Mouse (Mus musculus): ENCODE measurements around the gene Kcnq1.

Gene Kcnq1

GRCm38 (mm10) chr7:143367366-143368266 is 261.5 kb downstream of the Kcnq1 start:
- DNase-seq (ENCODE audit: low read depth, low spot score): no peak
- no peaks in the 10 kb centered on the region for H3K27me3 ChIP-seq (ENCODE audit: control insufficient read depth, insufficient read depth, low read length, poor library complexity, severe bottlenecking)
- no peaks in the 10 kb centered on the region for H3K36me3 ChIP-seq (ENCODE audit: control insufficient read depth, insufficient read depth, low read length, poor library complexity, severe bottlenecking)

DNA sequence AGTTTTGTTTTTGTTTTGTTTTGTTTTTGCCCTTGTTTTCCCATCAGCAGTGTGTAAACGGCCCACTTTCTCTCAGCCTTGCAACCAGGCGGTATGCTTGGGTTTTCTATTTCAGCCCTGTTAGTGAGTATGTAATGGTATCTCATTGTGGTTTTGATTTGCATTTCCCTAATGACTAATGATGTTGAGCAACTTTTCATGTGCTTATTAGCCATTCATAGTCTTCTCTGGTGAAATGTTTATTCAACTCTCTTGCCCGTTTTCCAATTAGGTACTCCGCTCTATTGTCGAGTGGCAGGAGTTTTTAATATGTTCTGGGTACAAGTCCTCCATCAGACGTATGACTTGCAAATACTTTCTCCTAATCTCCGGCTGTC is 262.1 kb downstream of the Kcnq1 start:
- no peak for DNase-seq (ENCODE audit: low read depth, low spot score)
- no peaks in the 10 kb centered on the region for H3K27me3 ChIP-seq (ENCODE audit: control insufficient read depth, insufficient read depth, low read length, poor library complexity, severe bottlenecking)
- no peaks in the 10 kb centered on the region for H3K36me3 ChIP-seq (ENCODE audit: control insufficient read depth, insufficient read depth, low read length, poor library complexity, severe bottlenecking)

DNA sequence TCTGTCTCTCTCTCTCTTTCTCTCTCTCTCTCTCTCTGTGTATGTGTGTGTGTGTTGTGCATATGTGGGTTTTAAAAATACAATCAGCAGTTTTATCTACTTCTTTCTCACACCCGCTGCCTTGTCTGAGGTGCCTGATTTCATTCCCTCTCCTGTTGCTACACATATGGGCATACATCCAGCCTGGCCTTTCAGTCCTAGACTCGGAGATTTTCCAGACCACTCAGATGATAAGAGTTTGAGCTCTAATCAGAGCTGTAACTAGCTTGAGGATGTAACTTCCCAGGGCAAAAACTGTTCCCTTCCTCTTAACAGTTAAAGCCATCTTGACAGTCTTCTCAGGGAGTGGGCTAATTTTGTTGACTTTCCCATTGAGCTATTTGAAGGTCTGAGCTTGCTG is 265.2 kb downstream of the Kcnq1 start:
- Histone ChIP-seq H3K27me3 (ENCODE audit: control insufficient read depth, insufficient read depth, low read length, poor library complexity, severe bottlenecking) (no peaks in the 10 kb centered on the region), H3K36me3 (ENCODE audit: control insufficient read depth, insufficient read depth, low read length, poor library complexity, severe bottlenecking) (no peaks in the 10 kb centered on the region)
- DNase-seq (ENCODE audit: low read depth, low spot score): no peak

- no peak for DNase-seq (ENCODE audit: low read depth, low spot score)
- H3K36me3 ChIP-seq (ENCODE audit: control insufficient read depth, insufficient read depth, low read length, poor library complexity, severe bottlenecking): no peaks in the 10 kb centered on the region
Measured at GRCm38 (mm10) chr7:143373265-143373664, 267.1 kb downstream of the Kcnq1 start.

DNA sequence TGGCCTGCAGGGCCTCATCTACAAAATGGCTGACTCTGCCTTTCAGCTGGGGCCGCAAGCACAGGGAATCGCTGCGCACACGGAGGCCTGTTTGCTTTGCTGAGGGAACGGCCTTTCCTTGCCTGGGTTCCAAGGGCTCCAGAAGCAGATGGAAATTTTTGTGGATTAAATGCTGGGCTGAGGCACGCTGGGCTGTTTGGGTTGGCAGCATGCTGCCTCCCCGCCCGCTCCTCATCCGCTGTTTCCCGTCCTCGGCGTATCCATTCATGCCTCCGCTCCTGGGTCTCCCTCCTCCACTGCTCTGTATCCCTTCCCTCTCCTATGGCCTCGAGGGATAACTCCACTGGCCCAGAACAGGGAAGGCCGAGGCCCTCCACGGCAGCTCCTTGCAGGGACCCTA is 269.8 kb downstream of the Kcnq1 start:
- no peaks in the 10 kb centered on the region for H3K36me3 ChIP-seq (ENCODE audit: control insufficient read depth, insufficient read depth, low read length, poor library complexity, severe bottlenecking)
- no peak for DNase-seq (ENCODE audit: low read depth, low spot score)

More at GRCm38 (mm10) chr7:143373265-143373664, 267.1 kb downstream of the Kcnq1 start:
- no peaks in the 10 kb centered on the region for H3K27me3 ChIP-seq (ENCODE audit: control insufficient read depth, insufficient read depth, low read length, poor library complexity, severe bottlenecking)

GRCm38 (mm10) chr7:143380466-143381073 is 274.4 kb downstream of the Kcnq1 start:
- no peaks in the 10 kb centered on the region for H3K36me3 ChIP-seq (ENCODE audit: control insufficient read depth, insufficient read depth, low read length, poor library complexity, severe bottlenecking)
- no peak for DNase-seq (ENCODE audit: low read depth, low spot score)
- H3K27me3 ChIP-seq (ENCODE audit: control insufficient read depth, insufficient read depth, low read length, poor library complexity, severe bottlenecking): no peaks in the 10 kb centered on the region

More for the DNA sequence above, 269.8 kb downstream of the Kcnq1 start:
- no peaks in the 10 kb centered on the region for H3K27me3 ChIP-seq (ENCODE audit: control insufficient read depth, insufficient read depth, low read length, poor library complexity, severe bottlenecking)

DNA sequence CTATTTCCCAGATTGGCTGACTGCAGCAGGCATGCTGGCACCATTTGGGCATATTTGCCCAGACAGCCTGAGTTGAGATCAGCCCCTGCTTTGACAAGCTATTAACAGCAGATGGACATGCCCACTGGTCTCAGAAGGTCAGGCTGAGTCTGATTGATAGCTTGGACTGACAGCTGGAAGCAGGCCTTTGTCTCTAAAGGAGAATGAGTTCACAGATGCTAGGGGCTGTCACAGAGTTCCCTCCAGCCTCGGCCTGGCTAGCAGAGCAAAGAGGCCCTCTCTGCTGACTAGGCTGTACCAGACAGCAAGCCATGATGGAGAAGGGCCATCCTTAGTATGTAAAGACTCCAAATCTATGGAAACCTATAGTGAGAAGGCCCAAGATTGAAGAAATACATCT is 280.5 kb downstream of the Kcnq1 start:
- H3K36me3 ChIP-seq (ENCODE audit: control insufficient read depth, insufficient read depth, low read length, poor library complexity, severe bottlenecking): no peaks in the 10 kb centered on the region
- H3K27me3 ChIP-seq (ENCODE audit: control insufficient read depth, insufficient read depth, low read length, poor library complexity, severe bottlenecking): no peaks in the 10 kb centered on the region
- no peak for DNase-seq (ENCODE audit: low read depth, low spot score)

DNA sequence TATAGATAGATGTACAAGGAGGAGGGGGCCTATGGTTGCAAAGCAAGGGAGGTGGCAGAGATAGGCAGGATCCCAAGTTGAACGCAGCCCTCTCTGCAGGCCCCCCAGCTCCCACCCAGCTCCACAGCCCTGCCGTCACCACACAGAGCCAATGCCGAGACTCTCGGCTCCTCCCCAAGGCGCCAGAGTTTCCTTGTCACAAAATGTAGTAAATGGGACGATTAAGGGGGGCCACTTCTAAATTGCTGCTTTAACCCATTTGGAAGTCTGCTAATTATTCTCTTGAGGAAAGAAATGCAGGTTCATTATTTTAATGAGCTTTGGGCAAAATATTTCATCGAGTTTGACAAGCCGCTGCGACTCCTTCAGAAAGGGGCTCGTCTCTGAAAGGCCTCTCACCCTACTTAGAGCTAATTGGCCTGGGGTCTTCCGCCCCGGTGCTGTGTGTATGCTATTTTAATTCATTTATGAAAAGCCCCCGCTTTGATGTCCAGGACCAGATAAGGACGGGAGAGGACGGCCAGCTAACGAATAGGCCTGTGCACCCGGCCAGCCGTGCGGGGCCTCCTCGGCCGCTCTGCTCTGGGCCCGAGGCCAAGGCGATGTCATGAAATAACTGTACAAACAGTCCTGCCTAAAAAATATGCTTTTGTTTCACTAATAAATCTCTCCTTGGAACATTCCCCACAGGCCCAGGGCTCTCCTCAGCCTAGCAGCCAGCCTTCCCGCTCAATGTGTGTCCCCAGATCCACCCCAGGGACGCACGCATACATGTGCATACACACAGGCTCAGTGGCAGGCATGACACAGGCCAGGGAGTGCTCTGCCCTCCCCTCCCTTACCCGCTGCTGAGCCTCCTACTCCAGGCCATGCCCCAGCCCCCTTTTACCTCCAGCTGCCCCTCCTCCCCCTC is 282.9 kb downstream of the Kcnq1 start:
- no peaks in the 10 kb centered on the region for H3K27me3 ChIP-seq (ENCODE audit: control insufficient read depth, insufficient read depth, low read length, poor library complexity, severe bottlenecking)
- no peak for DNase-seq (ENCODE audit: low read depth, low spot score)

DNA sequence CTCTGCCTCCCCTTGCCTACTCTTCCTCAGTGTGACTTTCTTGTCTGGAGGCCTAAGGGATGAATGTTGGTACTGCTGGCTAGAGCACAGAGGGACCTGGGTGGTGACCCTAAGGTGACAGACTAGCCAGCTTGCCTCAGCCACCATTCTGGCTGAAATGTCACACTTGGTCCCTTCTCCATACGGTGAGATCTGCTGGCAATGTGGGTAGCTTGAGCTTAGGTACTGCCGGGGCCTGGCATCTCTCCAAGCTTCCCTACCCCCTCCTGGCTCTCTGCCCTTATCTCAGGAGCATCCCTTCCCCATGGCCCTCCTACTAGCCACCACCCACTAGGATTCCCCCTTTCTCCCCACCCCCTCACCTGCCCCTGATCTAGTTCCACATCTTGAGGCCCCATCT is 283.7 kb downstream of the Kcnq1 start:
- Histone ChIP-seq H3K27me3 (ENCODE audit: control insufficient read depth, insufficient read depth, low read length, poor library complexity, severe bottlenecking) (no peaks in the 10 kb centered on the region), H3K36me3 (ENCODE audit: control insufficient read depth, insufficient read depth, low read length, poor library complexity, severe bottlenecking) (no peaks in the 10 kb centered on the region)
- no peak for DNase-seq (ENCODE audit: low read depth, low spot score)

More for the DNA sequence above, 282.9 kb downstream of the Kcnq1 start:
- H3K36me3 ChIP-seq (ENCODE audit: control insufficient read depth, insufficient read depth, low read length, poor library complexity, severe bottlenecking): no peaks in the 10 kb centered on the region

DNA sequence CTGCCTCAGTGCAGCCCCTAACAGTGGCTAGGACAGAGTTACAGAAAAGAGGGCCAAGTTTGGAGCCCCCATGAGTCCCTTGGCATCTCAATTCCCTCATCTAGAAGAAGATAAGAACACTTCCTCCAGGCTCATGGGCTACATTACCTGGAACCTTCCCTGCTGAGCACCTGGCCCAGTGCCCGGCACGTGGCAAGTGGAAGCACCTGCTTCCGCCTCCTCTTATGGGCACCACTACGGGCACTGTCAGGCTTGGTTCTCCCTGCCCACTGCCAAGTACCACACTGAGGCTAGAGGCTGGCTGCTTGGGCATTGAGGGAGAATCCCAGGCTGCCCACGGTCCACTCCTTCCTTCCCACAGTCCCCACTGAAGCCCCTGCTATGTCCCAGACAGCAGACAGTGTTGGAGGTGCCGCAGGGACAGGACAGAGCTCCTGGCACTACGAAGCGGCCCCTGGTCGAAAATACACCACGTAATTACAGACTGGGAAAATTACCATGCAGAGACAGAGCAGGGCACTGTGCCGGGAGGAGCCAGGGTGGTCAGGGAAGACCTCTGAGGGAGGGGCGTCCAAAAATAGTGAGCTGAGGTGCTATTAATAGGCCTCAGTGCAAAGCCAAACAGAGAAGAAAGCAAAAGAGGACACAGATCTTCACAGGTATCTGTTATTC is 284.3 kb downstream of the Kcnq1 start:
- Histone ChIP-seq H3K36me3 (ENCODE audit: control insufficient read depth, insufficient read depth, low read length, poor library complexity, severe bottlenecking) (no peaks in the 10 kb centered on the region), H3K27me3 (ENCODE audit: control insufficient read depth, insufficient read depth, low read length, poor library complexity, severe bottlenecking) (no peaks in the 10 kb centered on the region)
- no peak for DNase-seq (ENCODE audit: low read depth, low spot score)

- Histone ChIP-seq H3K36me3 (ENCODE audit: control insufficient read depth, insufficient read depth, low read length, poor library complexity, severe bottlenecking) (no peaks in the 10 kb centered on the region), H3K27me3 (ENCODE audit: control insufficient read depth, insufficient read depth, low read length, poor library complexity, severe bottlenecking) (no peaks in the 10 kb centered on the region)
- no peak for DNase-seq (ENCODE audit: low read depth, low spot score)
Measured at GRCm38 (mm10) chr7:143395113-143395563, 289.0 kb downstream of the Kcnq1 start.

DNA sequence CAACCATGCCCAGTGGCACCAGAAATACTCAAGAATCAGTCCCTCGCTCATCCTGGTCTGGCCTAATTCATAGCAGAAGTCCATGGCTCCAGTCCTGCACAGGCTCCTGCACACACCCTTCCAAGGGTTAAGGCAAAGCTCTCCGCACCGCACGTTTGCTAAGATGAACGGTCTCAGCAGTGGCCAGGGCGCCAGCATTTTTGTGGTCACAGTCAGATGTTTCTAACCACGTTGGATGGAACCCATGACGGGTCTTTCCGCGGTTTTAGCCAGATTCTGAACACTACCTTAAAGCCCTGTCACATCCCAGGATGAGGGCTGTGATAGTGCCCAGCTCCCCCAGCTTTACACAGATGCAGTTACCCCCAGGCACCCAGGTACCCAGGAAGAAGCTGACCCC is 293.6 kb downstream of the Kcnq1 start:
- no peak for DNase-seq (ENCODE audit: low read depth, low spot score)
- Histone ChIP-seq H3K36me3 (ENCODE audit: control insufficient read depth, insufficient read depth, low read length, poor library complexity, severe bottlenecking) (no peaks in the 10 kb centered on the region), H3K27me3 (ENCODE audit: control insufficient read depth, insufficient read depth, low read length, poor library complexity, severe bottlenecking) (no peaks in the 10 kb centered on the region)

GRCm38 (mm10) chr7:143400599-143400998 is 294.4 kb downstream of the Kcnq1 start:
- Histone ChIP-seq H3K27me3 (ENCODE audit: control insufficient read depth, insufficient read depth, low read length, poor library complexity, severe bottlenecking) (no peaks in the 10 kb centered on the region), H3K36me3 (ENCODE audit: control insufficient read depth, insufficient read depth, low read length, poor library complexity, severe bottlenecking) (no peaks in the 10 kb centered on the region)
- no peak for DNase-seq (ENCODE audit: low read depth, low spot score)

DNA sequence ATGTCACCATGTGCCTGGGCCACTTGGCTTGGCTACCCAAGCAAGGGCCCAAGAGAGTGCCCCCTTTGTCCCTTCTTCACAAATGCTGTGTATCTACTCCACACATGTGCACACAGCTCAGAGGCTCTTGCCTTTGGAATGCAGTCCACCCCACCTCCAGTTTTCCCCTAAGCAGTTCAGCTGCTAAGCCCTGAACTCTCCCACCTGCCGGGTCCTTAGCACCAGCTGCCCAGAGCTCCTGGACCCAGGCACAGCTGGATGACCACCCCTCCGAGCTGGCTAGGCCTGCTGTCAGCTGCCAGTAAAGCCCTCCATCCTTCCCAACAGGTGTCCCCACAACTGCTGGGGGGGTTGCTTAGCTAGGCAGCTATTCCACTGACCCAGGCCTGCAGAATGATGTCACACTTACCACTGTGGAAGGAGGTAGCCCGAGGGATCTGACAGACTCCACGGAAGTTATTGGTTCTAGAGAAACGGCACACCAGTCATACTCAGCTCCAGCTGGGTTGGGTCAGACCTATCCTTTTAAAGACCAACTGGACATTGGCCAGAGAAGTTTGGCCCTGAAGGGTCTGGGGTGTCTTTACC is 295.4 kb downstream of the Kcnq1 start:
- Histone ChIP-seq H3K27me3 (ENCODE audit: control insufficient read depth, insufficient read depth, low read length, poor library complexity, severe bottlenecking) (no peaks in the 10 kb centered on the region), H3K36me3 (ENCODE audit: control insufficient read depth, insufficient read depth, low read length, poor library complexity, severe bottlenecking) (no peaks in the 10 kb centered on the region)

More for the DNA sequence above, 295.4 kb downstream of the Kcnq1 start:
- no peak for DNase-seq (ENCODE audit: low read depth, low spot score)
